Mouse (Mus musculus) liver, postnatal 0 days (tissue): ENCODE data around the gene Cttnbp2nl.

Source experiments
- CTCF ChIP-seq: sonication (generic); IDR thresholded peaks from 2 replicates; pipeline ENCODE4 v1.5.1; 2016; ENCODE audit warnings: antibody characterized with exemption, low read depth
- EP300 ChIP-seq: IDR thresholded peaks from 2 replicates; pipeline ENCODE4 v1.6.1; 2016; ENCODE audit warnings: antibody characterized with exemption, low read depth, mild to moderate bottlenecking

- TF ChIP-seq CTCF (no peak), EP300 (no peak)
These were observed 58.5 kb downstream of the Cttnbp2nl start for GRCm38 (mm10) chr3:104994415-104994841.
